Mouse (Mus musculus) ES-E14 (cell line): Measurements from ENCODE around the gene Krtcap2. TPM values are rescaled to one million over a fixed set of nuclear protein-coding genes. Genes with fewer than 3 reads are reported as not detected.

ENCODE experiments used
- DNase-seq: peaks from one replicate; pipeline ENCODE4 v3.0.0-alpha.2; 2013; ENCODE audit warnings: low read depth, low spot score
- H3K27ac ChIP-seq: 2 replicates; pipeline ENCODE4 v1.5.1; 2012; ENCODE audit warnings: low read depth, mild to moderate bottlenecking, low read length, moderate library complexity, mixed read lengths; ENCODE audit not compliant: poor library complexity, insufficient read depth, severe bottlenecking
- H3K36me3 ChIP-seq: 2 replicates; pipeline ENCODE4 v1.6.1; 2012; ENCODE audit warnings: mild to moderate bottlenecking, low read length, moderate library complexity, mixed read lengths; ENCODE audit not compliant: control insufficient read depth, poor library complexity, insufficient read depth, severe bottlenecking
- H3K4me1 ChIP-seq, 2 experiments: fragments of 150-350 bp in 1 of 2; sonication (generic) in 1 of 2; 2 replicates each; pipeline ENCODE4 v1.6.1; 2012; ENCODE audit warnings: low read length in 2 of 2, mild to moderate bottlenecking in 1 of 2, mixed read lengths in 1 of 2; ENCODE audit not compliant: control insufficient read depth in 2 of 2, insufficient read depth in 2 of 2, poor library complexity in 1 of 2
- H3K4me3 ChIP-seq, 2 experiments: fragments of 150-350 bp in 1 of 2; sonication (generic) in 1 of 2; 2 replicates each; pipeline ENCODE4 v1.5.1; 2012; ENCODE audit warnings: low read length in 2 of 2, low read depth in 1 of 2, mild to moderate bottlenecking in 1 of 2, mixed read lengths in 1 of 2; ENCODE audit not compliant: insufficient read depth in 1 of 2, poor library complexity in 1 of 2, severe bottlenecking in 1 of 2
- H3K9ac ChIP-seq: 2 replicates; pipeline ENCODE4 v1.6.1; 2012; ENCODE audit warnings: low read depth, mild to moderate bottlenecking, low read length, mixed read lengths; ENCODE audit not compliant: poor library complexity, insufficient read depth, severe bottlenecking
- H3K9me3 ChIP-seq: fragments of 150-350 bp; sonication (generic); 2 replicates; pipeline ENCODE4 v1.6.1; 2012; ENCODE audit warnings: low read depth, mild to moderate bottlenecking, low read length; ENCODE audit not compliant: control insufficient read depth, insufficient read depth
- CHD2 ChIP-seq: IDR thresholded peaks from 2 replicates; pipeline ENCODE4 v1.6.1; 2014; ENCODE audit warnings: mild to moderate bottlenecking, low read depth, low read length, inconsistent platforms
- HCFC1 ChIP-seq: IDR thresholded peaks from 2 replicates; pipeline ENCODE4 v1.6.1; 2012; ENCODE audit warnings: low read length, inconsistent platforms, borderline replicate concordance; ENCODE audit not compliant: insufficient read depth
- MAFK ChIP-seq: IDR thresholded peaks from 2 replicates; pipeline ENCODE4 v1.6.1; 2014; ENCODE audit warnings: mild to moderate bottlenecking, low read depth, low read length, inconsistent platforms; ENCODE audit not compliant: insufficient read depth
- ZC3H11A ChIP-seq: IDR thresholded peaks from 2 replicates; pipeline ENCODE4 v1.6.1; 2012; ENCODE audit warnings: low read depth, mild to moderate bottlenecking, inconsistent platforms, low read length, borderline replicate concordance
- ZNF384 ChIP-seq: IDR thresholded peaks from 2 replicates; pipeline ENCODE4 v1.6.1; 2012; ENCODE audit warnings: low read depth, low read length, inconsistent platforms
- in situ Hi-C, 2 experiments: fragments of 600-800 bp; cut with MboI; formaldehyde crosslinking; loops; one replicate each; pipeline ENCODE4 v1.15.1; 2025; ENCODE audit warnings: low sequenced_read_pairs in 2 of 2, inconsistent platforms in 1 of 2; ENCODE audit not compliant: unreplicated experiment in 2 of 2
- total RNA-seq: library from RNA; depleted of rRNA; stranded (reverse); fragments of 300-350 nt; gene quantifications from 2 replicates; pipeline ENCODE4 v1.2.3, GENCODE M21; 2012

Gene Krtcap2
- total RNA-seq, 1 experiment, result 134 TPM

DNA sequence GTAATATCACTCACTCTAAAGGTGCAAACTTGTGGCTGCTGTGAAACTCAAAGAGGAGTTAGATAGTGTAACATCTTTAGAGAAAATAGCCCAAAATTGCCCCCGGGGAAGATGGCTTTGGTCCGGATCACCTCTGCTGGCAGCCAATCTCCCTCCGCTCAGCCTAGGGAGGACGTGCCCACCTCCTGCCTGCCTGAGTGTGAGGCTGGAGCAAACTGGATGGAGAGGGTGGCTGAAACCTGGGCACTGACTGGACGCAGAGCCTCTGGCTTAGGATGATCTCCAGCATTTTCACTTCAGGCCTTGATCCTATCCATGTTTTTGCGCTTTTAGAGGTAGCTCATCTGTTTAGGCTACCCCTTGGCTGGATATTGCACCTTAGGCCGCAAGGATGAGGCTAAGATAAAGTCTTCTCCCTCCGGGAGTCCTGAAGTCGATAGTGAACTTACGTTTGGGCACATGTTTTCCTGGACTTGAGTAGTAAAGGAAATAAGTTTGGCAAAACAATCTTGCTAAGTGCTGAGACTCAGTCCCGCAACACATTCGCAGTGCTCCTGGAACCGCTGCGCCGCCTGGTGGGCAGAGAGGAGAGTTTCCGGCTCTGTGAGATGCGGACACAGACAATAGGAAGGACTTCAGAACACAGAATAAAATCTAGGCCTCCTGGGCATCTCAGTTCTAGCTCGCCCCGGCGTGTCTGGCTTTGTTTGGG, 36.0 kb downstream of the Krtcap2 start:
- in situ Hi-C loops, result no loop called here
- no peak overlapping the region; the same call in 1 of the 2 replicates for H3K9ac ChIP-seq
- DNase-seq, result peak; percentile 88
- no peaks in the 10 kb centered on the region for H3K9me3 ChIP-seq
- H3K4me1 ChIP-seq, result peaks cover 0 to 23% of the 10 kb centered on the region in 2 experiments; a peak in 3 of 4 replicates
- no peak; the same call in 1 of the 2 replicates for TF ChIP-seq ZC3H11A
- no peak for TF ChIP-seq CHD2
- no peak for TF ChIP-seq MAFK
- TF ChIP-seq HCFC1, result no peak
- no peak for TF ChIP-seq ZNF384
- no peak overlapping the region for H3K27ac ChIP-seq
- no peaks in the 10 kb centered on the region for H3K36me3 ChIP-seq
- H3K4me3 ChIP-seq, result peak overlapping the region; percentile 59 to 74; a peak in 2 of 4 replicates

- Histone ChIP-seq H3K4me1 (peaks cover 0 to 25% of the 10 kb centered on the region in 2 experiments; a peak in 3 of 4 replicates), H3K9me3 (no peaks in the 10 kb centered on the region), H3K27ac (no peak overlapping the region), H3K4me3 (no peak overlapping the region), H3K36me3 (no peaks in the 10 kb centered on the region), H3K9ac (no peak overlapping the region)
- TF ChIP-seq ZC3H11A (no peak), MAFK (no peak), CHD2 (no peak), HCFC1 (no peak), ZNF384 (no peak)
- DNase-seq, result no peak
- in situ Hi-C loops, result no loop called here
Measured at GRCm38 (mm10) chr3:89282291-89282643, 36.5 kb downstream of the Krtcap2 start.

- no peak for DNase-seq
- H3K4me3 ChIP-seq, result no peak overlapping the region
- H3K9me3 ChIP-seq, result no peaks in the 10 kb centered on the region
- in situ Hi-C loops, result no loop called here
- TF ChIP-seq MAFK (no peak), ZC3H11A (no peak), HCFC1 (no peak), ZNF384 (no peak), CHD2 (no peak)
- H3K36me3 ChIP-seq, result no peaks in the 10 kb centered on the region
- H3K4me1 ChIP-seq, result peaks cover 0 to 24% of the 10 kb centered on the region in 2 experiments; a peak in 3 of 4 replicates
- H3K9ac ChIP-seq, result no peak overlapping the region
- H3K27ac ChIP-seq, result no peak overlapping the region
Measured at GRCm38 (mm10) chr3:89284261-89284660, 38.5 kb downstream of the Krtcap2 start.

GRCm38 (mm10) chr3:89285526-89285925, 39.8 kb downstream of the Krtcap2 start:
- Histone ChIP-seq H3K27ac (0 out of 2 replicates have a peak overlapping the region, but pooled peaks have one; percentile 17), H3K4me3 (peak overlapping the region in 1 of 2 experiments; percentile 35; a peak in 1 of 4 replicates), H3K4me1 (peaks cover 0 to 19% of the 10 kb centered on the region in 2 experiments; a peak in 3 of 4 replicates), H3K9me3 (no peaks in the 10 kb centered on the region), H3K9ac (no peak overlapping the region), H3K36me3 (no peaks in the 10 kb centered on the region)
- TF ChIP-seq MAFK, result no peak
- in situ Hi-C loops, result no loop called here
- no peak for DNase-seq

GRCm38 (mm10) chr3:89287286-89287685, 41.5 kb downstream of the Krtcap2 start:
- no peaks in the 10 kb centered on the region for H3K9me3 ChIP-seq
- H3K4me1 ChIP-seq, result peaks cover 0 to 14% of the 10 kb centered on the region in 2 experiments; a peak in 3 of 4 replicates
- in situ Hi-C loops, result no loop called here
- no peak overlapping the region for H3K4me3 ChIP-seq
- no peak overlapping the region for H3K27ac ChIP-seq
- no peak for DNase-seq
- TF ChIP-seq CHD2 (no peak), ZNF384 (no peak), ZC3H11A (no peak), HCFC1 (no peak), MAFK (no peak)
- no peaks in the 10 kb centered on the region for H3K36me3 ChIP-seq
- 0 out of 2 replicates have a peak overlapping the region, but pooled peaks have one; percentile 28 for H3K9ac ChIP-seq
